Mouse (Mus musculus) hematopoietic stem cell, adult 5-6 weeks (primary cell): Measurements from ENCODE around the gene U2surp. TPM values are rescaled to one million over a fixed set of nuclear protein-coding genes. Genes with fewer than 3 reads are reported as not detected.

Source experiments
- ATAC-seq, 2 experiments: fragments of 125-278 bp in 1 of 2; replicated peaks in 1 of 2; 2 replicates each; pipeline ENCODE4 v1.8.0; 2016 to 2017; ENCODE audit warnings: inconsistent platforms in 2 of 2, mild to moderate bottlenecking in 2 of 2, moderate number of reproducible peaks in 2 of 2, low read depth in 1 of 2, moderate TSS enrichment in 1 of 2; ENCODE audit not compliant: low FRiP score in 2 of 2, poor library complexity in 2 of 2, severe bottlenecking in 2 of 2, insufficient read depth in 1 of 2, low TSS enrichment in 1 of 2
- total RNA-seq: library from RNA; stranded (forward); fragments of 172-1452, 232-1000 nt; gene quantifications from 2 replicates; pipeline ENCODE4 v1.2.3, GENCODE M21; 2017

Gene U2surp
- 170 and 189 TPM in 2 replicates for total RNA-seq

DNA sequence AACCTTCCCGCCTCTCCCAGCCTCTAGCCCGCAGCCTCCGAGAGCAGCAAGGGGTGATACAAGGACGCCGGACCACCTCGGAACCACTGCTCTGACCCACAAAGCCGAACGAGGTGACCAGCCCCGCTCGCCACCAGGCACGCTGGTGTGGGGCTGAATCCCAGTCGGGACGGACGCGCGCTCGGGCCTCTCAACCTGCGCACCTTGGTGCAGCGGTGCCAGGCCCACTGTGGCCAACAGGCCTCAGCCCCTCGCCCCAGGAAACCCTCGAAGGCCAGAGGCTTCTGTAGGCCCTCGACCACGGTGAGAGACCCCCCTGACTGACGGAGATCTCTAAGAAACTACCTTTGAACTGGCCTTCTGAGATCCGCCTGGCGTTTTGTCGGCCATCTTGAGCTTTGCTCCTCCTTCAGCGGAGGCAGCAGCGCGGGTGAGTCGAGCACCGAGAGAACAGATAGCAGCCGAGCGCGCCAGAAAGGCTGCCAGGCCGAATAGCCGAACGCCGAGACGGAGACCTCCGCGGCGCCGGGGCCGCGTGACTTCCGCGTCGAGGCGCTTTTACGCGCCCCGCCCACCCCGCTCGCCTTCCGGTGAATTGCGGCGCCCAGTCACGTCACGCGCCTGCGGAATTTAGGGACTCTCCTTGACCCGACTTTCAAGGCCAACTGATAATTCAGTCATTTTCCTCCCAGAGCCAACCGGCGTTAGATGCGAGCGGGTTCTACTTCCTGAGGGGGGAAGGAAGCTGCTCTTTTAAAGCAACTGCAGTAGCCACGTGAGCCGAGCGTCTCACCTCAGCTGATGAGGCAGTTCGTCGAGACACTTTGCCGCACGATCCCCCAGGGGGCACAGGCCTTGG is at the start of gene U2surp:
Gene U2surp (minus strand): TSS at position 525 of the 859 bp plus-strand sequence.
- peak; percentile 88 to 94 for ATAC-seq

DNA sequence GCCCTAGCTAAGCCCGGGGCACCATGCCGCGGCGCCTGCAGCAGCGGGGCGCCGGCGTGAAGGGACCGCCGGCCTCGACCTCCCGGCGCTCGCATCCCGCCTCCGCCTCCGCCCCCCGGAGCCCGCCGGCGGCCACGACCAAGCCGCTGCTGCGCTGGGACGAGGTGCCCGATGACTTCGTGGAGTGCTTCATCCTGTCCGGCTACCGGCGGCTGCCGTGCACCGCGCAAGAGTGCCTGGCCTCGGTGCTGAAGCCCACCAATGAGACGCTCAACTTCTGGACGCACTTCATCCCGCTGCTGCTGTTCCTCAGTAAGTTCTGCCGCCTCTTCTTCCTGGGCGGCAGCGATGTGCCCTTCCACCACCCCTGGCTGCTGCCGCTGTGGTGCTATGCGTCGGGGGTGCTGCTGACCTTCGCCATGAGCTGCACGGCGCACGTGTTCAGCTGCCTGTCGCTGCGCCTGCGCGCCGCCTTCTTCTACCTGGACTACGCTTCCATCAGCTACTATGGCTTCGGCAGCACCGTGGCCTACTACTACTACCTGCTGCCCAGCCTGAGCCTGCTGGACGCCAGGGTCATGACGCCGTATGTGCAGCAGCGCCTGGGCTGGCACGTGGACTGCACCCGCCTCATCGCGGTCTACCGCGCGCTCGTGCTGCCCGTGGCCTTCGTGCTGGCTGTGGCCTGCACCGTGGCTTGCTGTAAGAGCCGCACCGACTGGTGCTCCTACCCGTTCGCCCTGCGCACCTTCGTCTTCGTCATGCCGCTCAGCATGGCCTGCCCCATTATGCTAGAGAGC is 48.3 kb upstream of the U2surp start:
- ATAC-seq, result peak; percentile 1 to 31; a peak in 2 of 4 replicates

DNA sequence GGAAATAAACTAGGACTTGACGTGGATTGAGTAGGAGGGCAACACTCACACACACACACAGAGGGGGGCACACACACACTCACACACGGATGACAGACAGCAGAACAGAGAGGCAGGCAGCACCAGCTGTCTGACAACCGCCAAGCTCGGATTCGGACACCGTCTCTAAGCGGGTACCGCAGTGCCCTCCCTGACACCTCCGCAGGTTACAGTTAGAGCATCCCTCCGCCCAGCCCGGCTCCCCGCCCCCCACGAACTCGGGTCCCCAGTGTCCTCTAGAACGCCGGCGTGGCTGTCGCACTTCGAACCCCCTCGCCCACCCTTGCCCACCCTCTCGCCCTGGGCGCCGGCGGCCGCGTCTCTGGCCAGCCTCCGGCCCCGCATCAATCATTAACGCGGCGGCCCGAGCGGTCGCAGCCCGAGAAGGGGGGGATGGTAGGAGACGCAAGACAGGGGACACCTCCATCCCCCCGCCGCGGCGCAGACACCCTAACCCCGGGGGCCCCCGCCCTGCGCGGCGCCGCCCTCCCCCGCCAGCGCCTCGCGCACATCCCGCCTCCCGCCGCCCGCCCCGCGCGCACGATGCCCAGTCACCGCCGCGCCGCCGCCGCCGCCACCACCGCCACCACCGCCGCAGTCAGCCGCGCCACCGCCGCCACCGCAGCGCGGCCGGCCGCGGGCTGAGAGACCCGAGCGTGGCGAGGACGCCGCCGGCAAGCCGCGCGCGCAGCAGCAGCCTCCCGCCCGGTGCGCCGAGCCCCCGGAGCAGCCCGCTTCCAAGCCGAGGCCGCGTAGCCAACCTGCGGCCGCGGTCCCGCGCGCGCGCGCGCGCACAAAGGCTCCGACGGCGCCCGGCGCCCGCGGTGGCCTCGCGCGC is 47.5 kb upstream of the U2surp start, which contains the start of gene Paqr9:
Gene Paqr9 (plus strand): TSS at position 599 of the 877 bp plus-strand sequence.
- ATAC-seq, result no peak

DNA sequence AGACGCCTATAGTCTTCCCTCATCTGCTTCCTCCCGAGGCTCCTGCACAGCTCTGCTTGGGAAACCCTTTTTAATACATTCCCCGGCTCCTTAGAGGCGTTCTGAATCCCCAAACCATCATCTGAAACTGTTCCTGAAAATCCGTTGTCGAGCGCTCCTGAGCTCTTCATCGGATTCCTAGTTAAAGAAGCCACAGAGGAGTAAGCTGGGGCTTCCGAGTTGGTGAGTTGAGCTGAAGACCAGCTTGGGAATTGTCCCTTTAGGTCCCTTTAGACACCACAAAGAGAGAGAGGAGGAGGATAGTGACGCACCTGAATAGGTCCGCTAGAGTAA is 46.9 kb upstream of the U2surp start:
- no peak for ATAC-seq

DNA sequence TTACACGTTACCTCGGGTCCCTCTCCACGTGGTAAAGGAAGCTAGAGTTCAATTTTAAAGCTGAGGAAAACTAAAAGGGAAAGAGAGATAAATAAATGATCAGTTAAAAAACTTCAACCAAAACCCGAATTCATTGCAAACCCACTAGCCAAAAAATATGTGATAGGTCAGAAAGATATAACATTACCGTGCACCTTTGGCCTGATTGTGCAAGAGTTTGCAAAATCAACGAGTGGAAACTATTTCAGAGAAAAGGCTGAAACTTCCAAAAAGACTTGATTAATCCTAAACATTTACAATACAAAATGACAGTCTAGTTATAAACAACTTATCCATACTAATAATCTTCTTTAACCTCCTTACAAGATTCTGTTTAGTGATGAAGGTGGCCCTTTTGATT is 45.9 kb upstream of the U2surp start:
- no peak for ATAC-seq

DNA sequence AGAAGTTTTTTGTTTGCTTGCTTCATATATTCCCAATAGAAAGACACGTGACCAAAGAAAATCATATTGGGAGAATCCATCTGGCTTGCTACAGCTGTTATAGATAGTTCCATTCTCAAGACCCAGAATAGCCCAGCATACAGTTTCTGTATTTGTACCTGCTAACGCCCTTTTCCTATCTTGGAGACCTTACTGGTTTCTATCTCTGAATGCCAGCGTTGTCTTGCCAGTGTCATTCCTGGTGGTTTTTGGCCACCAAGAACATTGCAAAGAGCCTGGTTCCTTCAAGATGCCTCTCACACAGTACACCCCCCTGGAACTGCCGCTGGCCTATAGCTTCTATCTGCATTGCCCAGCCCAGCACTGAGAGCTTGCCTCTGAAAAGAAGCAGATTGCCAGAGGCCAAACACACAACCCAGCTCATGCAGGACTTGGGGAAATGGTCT is 44.3 kb upstream of the U2surp start:
- ATAC-seq, result peak in 1 of 2 experiments; percentile 13; a peak in 1 of 4 replicates

DNA sequence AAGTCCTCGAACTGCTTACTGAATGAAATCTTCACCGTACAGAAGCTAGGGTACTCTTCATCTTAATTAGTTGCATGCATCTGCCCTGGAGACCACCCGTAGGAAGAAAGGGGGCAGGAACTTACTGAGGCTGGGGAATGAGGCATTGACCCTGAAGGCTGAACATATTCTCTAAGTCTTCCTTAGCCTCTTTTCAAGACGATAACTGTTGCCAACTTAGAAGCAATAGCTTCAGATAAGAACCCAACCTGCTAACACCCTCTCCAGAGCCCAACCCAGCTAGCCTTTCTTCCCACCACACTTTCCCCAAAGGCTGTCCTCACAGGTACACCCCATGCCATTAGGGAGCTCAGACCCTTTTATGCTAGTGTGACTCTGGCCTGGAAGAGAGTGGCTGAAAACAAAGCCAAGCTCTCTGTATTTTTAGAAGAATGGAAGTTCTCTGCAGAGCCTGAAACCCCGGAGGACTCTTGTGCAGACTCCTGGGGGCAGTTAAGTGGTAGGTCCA is 43.5 kb upstream of the U2surp start:
- no peak for ATAC-seq

DNA sequence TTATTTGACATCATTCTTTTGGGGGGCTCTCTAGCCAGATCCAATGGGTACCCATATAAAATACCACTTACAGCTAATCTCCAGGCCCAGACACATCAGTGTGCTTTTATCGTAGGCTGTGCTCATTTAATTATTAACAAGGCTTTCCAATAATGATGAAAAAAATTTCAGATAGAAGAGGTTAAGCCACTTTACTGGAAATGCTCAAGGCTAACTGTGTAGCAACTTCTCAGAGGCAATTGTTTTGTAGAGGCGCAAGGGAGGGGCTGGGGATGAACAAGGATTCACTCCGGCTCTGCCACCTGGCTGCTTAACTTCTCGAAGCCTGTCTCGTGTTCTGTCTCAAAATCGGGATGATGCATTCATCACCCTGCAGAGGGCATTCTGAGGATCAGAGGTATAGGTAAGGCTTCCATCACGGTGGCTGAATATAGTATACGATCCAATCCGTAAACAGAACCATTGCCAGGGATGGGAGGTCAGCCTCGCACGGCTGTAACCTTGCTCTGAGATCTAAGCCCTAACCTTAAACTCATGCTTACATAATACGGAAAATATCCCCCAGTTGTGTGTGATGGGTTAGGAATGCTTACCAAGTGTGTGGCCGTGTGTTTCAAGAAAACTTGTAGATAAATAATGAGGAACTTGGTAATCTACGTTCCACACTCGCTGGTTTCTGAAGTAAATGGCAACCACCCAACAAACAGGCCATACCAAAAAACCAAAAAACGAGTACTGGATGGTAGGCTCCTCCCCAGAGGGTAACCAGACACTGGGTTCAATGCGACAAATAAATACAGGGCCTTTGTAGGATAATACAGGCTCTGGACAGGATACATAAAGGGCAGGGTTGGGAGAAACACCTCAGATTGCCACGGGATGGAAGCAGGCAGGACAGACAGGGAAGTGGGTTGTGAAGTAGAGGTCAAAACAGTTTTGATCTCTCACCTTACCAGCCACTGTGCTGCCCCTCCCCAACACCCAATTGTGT is 42.7 kb upstream of the U2surp start:
- peak; percentile 77 to 82 for ATAC-seq

DNA sequence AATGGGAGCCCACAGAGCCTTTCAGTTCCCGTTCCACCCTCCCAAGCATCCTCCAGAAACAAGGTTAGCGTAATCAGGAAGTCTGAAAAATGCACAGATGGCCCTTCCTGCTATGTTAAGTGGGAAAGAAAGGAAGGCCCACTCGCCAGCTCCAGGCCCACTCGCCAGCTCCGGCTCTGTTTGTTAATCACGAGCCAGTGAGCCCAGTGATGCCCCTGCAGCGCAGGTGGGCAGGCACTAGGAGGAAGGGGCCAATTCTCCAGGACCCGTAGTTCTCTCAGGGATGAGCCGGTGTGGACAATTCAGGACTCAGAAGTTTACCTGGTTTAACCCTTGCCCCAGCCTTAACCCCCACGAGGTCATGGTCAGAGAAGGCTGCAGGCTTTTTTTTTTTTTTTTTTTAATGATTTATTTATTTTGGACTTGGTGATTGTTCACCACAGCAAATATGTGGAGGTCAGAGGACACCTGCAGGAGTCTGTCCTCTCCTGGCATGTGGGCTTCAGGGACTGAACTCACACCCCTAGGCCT is 40.4 kb upstream of the U2surp start:
- ATAC-seq, result no peak

DNA sequence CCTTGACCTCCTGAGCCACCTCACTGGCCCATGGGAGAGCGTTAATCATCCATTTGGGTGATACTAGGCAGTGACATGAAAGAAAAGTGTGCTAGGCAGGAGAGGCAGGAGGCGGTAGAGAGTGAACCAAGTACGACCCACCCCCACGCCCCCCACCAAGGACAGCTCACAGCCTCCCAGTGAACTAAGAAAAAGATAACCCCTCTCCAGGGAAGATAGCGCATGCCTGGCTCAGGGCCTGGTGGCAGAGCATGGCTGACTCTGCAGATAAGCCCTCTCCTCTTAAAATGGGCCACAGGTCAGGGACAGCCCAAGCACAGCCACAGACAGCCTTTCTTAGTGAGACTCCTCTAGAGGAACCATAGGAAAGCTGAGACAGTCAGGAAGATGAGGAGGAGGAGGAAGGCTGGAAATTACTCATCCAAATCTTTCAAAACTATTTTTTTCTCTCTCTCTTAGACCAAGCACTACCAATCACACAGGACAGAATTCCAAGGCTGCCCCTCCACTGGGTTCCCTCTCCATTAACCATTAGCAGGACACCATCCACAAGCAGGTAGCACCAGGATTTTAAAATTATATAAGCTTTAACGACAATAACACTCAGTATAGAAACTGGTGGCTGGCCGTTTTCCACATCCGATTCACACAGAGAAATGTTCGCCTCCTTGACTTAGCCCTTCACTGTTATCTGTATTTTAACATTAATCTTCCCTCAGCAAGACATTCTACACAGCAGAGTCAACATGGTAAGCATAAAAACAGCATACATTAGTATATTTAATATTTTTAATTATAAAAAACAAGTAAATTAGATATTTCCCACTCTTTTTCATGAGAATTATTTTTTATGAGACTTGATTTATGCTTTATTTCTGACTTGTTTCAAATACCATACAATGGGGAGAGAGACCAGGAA is 39.3 kb upstream of the U2surp start:
- ATAC-seq, result no peak

DNA sequence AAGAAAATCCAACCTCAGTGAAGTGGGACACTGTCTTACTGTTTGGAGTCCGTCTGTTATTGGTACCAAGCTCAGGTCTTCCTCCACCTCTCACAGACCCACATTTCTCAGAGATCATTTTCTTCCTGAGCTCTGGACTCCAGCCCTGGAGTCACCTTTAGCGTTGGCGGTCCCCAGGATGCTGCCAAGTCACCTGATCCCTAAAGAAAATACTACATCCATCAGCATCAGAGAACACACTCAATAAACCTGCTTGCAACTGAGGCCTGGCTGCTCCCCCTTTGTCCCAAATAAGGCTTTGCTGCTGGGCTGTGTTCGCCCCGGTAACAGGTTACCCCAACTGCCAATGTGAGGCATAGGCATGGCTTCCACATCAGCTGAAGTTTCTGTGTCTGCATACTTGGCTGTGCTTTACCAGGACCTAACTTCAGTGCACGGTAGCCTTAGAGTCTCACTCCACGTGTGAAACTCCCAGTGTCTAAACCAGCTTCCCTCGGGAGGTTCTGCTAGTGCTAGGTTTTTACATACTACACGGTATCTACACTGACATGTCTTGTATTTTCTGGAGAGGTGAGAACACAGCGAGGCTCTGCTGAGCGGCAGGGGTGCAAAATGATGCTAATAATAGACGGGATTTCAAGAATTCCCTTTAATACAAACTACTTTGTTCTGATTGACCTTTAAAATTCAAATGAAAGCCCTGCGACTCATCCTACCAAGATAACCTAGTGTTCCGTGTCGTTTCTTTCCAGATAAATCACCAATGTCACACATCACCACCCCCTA is 38.0 kb upstream of the U2surp start:
- no peak for ATAC-seq

DNA sequence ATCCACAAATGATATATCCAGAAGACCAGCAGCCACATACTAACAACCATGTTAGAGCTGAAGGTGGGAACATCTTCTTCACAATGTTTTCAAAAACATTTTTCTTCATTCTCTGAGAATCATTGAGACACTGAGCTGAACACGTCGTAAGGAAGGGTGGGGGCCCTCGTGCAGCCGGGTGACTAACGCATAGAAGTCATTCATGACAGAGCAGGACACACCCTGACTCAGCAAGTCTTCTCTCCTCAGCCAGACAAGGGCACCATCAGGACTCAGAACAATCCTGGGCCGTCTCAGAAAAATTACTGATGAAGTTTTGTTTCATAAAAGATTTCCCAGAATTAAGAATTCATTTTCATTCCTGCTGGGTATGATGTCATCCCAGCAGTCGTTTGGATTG is 34.9 kb upstream of the U2surp start:
- peak in 1 of 2 experiments; percentile 69; a peak in 1 of 4 replicates for ATAC-seq

DNA sequence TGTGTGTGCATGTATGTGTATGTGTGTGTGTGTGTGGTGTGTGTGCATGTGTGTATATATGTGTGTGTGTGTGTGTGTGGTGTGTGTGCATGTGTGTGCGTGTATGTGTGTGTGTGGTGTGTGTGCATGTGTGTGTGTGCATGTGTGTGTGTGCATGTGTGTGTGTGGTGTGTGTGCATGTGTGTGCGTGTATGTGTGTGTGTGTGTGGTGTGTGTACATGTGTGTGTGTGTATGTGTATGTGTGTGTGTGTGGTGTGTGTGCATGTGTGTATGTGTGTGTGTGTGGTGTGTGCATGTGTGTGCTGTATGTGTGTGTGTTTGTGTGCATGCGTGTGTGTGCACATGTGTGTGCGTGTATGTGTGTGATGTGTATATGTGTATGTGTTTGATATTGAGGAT is 32.8 kb upstream of the U2surp start:
- ATAC-seq, result no peak

DNA sequence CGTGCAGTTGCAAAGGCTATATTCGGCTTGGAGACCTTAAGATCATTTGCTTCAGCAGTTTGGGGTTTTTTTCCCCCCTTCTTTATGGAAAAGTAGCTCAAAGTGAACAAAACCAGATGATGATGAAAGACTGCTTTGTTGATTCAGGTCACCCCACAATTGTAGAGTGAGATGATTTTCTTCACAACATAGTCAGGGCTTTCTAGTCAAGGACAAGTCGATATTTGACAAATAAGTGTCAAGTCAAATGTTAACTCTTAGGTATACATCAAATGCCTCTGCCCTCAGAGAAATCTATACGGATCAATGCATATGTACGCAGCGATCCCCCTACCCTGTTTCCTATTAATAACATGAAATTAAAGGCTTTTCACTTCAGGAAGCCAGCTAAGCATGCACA is 30.7 kb upstream of the U2surp start:
- ATAC-seq, result no peak
